Mouse (Mus musculus) CH12.LX (cell line): ENCODE data around the gene Mal. TPM values are rescaled to one million over a fixed set of nuclear protein-coding genes. Genes with fewer than 3 reads are reported as not detected.

Experiments
- DNase-seq: peaks from one replicate; pipeline ENCODE4 v3.0.0-alpha.2; 2013; ENCODE audit errors: extremely low read depth
- H3K27ac ChIP-seq: 2 replicates; pipeline ENCODE4 v1.5.1; 2012; ENCODE audit warnings: low read depth, mild to moderate bottlenecking, control low read depth, moderate library complexity; ENCODE audit not compliant: insufficient read depth
- H3K27me3 ChIP-seq: replicated peaks from 2 replicates; pipeline ENCODE3; 2012; ENCODE audit warnings: inconsistent platforms
- H3K36me3 ChIP-seq, 2 experiments: replicated peaks in 1 of 2; 2 replicates each; pipeline versions ENCODE3 to v1.6.1; 2012; ENCODE audit warnings: inconsistent platforms in 1 of 2, low read length in 1 of 2, mild to moderate bottlenecking in 1 of 2, mixed read lengths in 1 of 2, moderate library complexity in 1 of 2; ENCODE audit not compliant: control insufficient read depth in 1 of 2, insufficient read depth in 1 of 2
- H3K4me1 ChIP-seq, 2 experiments: 2 replicates each; pipeline ENCODE4 v1.6.1; 2012; ENCODE audit warnings: inconsistent platforms in 1 of 2, moderate library complexity in 1 of 2; ENCODE audit not compliant: insufficient read depth in 2 of 2, control insufficient read depth in 1 of 2
- H3K4me2 ChIP-seq: 2 replicates; pipeline ENCODE4 v1.6.1; 2012; ENCODE audit warnings: low read depth, mild to moderate bottlenecking, control low read depth; ENCODE audit not compliant: poor library complexity, insufficient read depth, severe bottlenecking
- H3K4me3 ChIP-seq, 3 experiments: fragments of 150-350 bp in 1 of 3; sonication (generic) in 1 of 3; replicated peaks in 1 of 3; 2 replicates each; pipeline versions ENCODE3 to v1.5.1; 2011 to 2012; ENCODE audit warnings: low read depth in 2 of 3, low read length in 2 of 3, mild to moderate bottlenecking in 2 of 3, moderate library complexity in 2 of 3, control low read depth in 1 of 3, improper control_type of control experiment in 1 of 3, inconsistent platforms in 1 of 3, mixed read lengths in 1 of 3; ENCODE audit not compliant: poor library complexity in 1 of 3
- H3K79me2 ChIP-seq: replicated peaks from 2 replicates; pipeline ENCODE4 v1.6.1; 2012; ENCODE audit warnings: mild to moderate bottlenecking, moderate library complexity; ENCODE audit not compliant: control insufficient read depth, poor library complexity, insufficient read depth, severe bottlenecking; ENCODE audit errors: extremely low read depth
- H3K9ac ChIP-seq: 2 replicates; pipeline ENCODE4 v1.6.1; 2012; ENCODE audit warnings: low read depth, mild to moderate bottlenecking, control low read depth, moderate library complexity; ENCODE audit not compliant: insufficient read depth
- H3K9me3 ChIP-seq: replicated peaks from 2 replicates; pipeline ENCODE3; 2012; ENCODE audit warnings: low read length, inconsistent platforms, mixed read lengths
- BHLHE40 ChIP-seq: IDR thresholded peaks from 2 replicates; pipeline ENCODE4 v1.6.1; 2011; ENCODE audit warnings: mild to moderate bottlenecking, low read depth, low read length, improper control_type of control experiment
- CHD1 ChIP-seq: IDR thresholded peaks from 2 replicates; pipeline ENCODE4 v1.6.1; 2012; ENCODE audit warnings: low read depth, low read length, improper control_type of control experiment, inconsistent platforms
- CHD2 ChIP-seq: IDR thresholded peaks from 2 replicates; pipeline ENCODE4 v1.6.1; 2011; ENCODE audit warnings: low read length, improper control_type of control experiment
- CTCF ChIP-seq, 2 experiments: IDR thresholded peaks in 1 of 2; conservative IDR thresholded peaks in 1 of 2; 2 replicates each; pipeline ENCODE4 v1.5.1; 2011 to 2012; ENCODE audit warnings: low read depth in 2 of 2, low read length in 2 of 2, improper control_type of control experiment in 1 of 2, inconsistent platforms in 1 of 2, mild to moderate bottlenecking in 1 of 2, moderate library complexity in 1 of 2
- E2F4 ChIP-seq: IDR thresholded peaks from 2 replicates; pipeline ENCODE4 v1.6.1; 2011; ENCODE audit warnings: low read depth, low read length, improper control_type of control experiment; ENCODE audit not compliant: insufficient replicate concordance
- ELF1 ChIP-seq: IDR thresholded peaks from 2 replicates; pipeline ENCODE4 v1.6.1; 2014; ENCODE audit warnings: low read depth, mild to moderate bottlenecking, inconsistent platforms, low read length, improper control_type of control experiment
- ETS1 ChIP-seq: conservative IDR thresholded peaks from 2 replicates; pipeline ENCODE4 v1.6.1; 2012; ENCODE audit warnings: low read depth, mild to moderate bottlenecking, inconsistent platforms, low read length, improper control_type of control experiment, moderate library complexity
- GABPA ChIP-seq: IDR thresholded peaks from 2 replicates; pipeline ENCODE4 v1.6.1; 2012; ENCODE audit warnings: low read depth, low read length, improper control_type of control experiment, inconsistent platforms; ENCODE audit not compliant: insufficient replicate concordance
- HCFC1 ChIP-seq: IDR thresholded peaks from 2 replicates; pipeline ENCODE4 v1.6.1; 2012; ENCODE audit warnings: low read depth, mild to moderate bottlenecking, inconsistent platforms, low read length, improper control_type of control experiment
- IRF4 ChIP-seq: IDR thresholded peaks from 2 replicates; pipeline ENCODE4 v1.6.1; 2014; ENCODE audit warnings: low read depth, mild to moderate bottlenecking, inconsistent platforms, low read length, improper control_type of control experiment
- JUND ChIP-seq: conservative IDR thresholded peaks from 2 replicates; pipeline ENCODE4 v1.6.1; 2011; ENCODE audit warnings: low read depth, low read length, improper control_type of control experiment
- KAT2A ChIP-seq: IDR thresholded peaks from 2 replicates; pipeline ENCODE4 v1.6.1; 2012; ENCODE audit warnings: low read length, improper control_type of control experiment, inconsistent platforms; ENCODE audit not compliant: insufficient replicate concordance
- MAFK ChIP-seq: IDR thresholded peaks from 2 replicates; pipeline ENCODE4 v1.6.1; 2011; ENCODE audit warnings: low read length, improper control_type of control experiment; ENCODE audit not compliant: insufficient replicate concordance
- MAX ChIP-seq: IDR thresholded peaks from 2 replicates; pipeline ENCODE4 v1.6.1; 2011; ENCODE audit warnings: low read length, improper control_type of control experiment
- MAZ ChIP-seq: IDR thresholded peaks from 2 replicates; pipeline ENCODE4 v1.6.1; 2012; ENCODE audit warnings: low read depth, mild to moderate bottlenecking, inconsistent platforms, low read length, improper control_type of control experiment, moderate library complexity
- NRF1 ChIP-seq: IDR thresholded peaks from 2 replicates; pipeline ENCODE4 v1.6.1; 2014; ENCODE audit warnings: low read depth, mild to moderate bottlenecking, inconsistent platforms, low read length, improper control_type of control experiment, moderate library complexity
- PAX5 ChIP-seq: IDR thresholded peaks from 2 replicates; pipeline ENCODE4 v1.6.1; 2012; ENCODE audit warnings: low read length, inconsistent platforms, mixed read lengths
- POLR2A ChIP-seq: IDR thresholded peaks from 2 replicates; pipeline ENCODE4 v1.6.1; 2011; ENCODE audit warnings: low read depth, mild to moderate bottlenecking, improper control_type of control experiment, low read length
- POLR2AphosphoS2 ChIP-seq: IDR thresholded peaks from 2 replicates; pipeline ENCODE4 v1.6.1; 2011; ENCODE audit warnings: low read depth, low read length, improper control_type of control experiment
- SIN3A ChIP-seq: IDR thresholded peaks from 2 replicates; pipeline ENCODE4 v1.6.1; 2012; ENCODE audit warnings: low read length, improper control_type of control experiment, inconsistent platforms
- SMC3 ChIP-seq: IDR thresholded peaks from 2 replicates; pipeline ENCODE4 v1.6.1; 2011; ENCODE audit warnings: low read depth, low read length, improper control_type of control experiment
- TCF12 ChIP-seq: IDR thresholded peaks from 2 replicates; pipeline ENCODE4 v1.6.1; 2014; ENCODE audit warnings: low read depth, mild to moderate bottlenecking, inconsistent platforms, low read length, improper control_type of control experiment
- UBTF ChIP-seq: IDR thresholded peaks from 2 replicates; pipeline ENCODE4 v1.6.1; 2012; ENCODE audit warnings: low read depth, mild to moderate bottlenecking, inconsistent platforms, low read length, improper control_type of control experiment, moderate library complexity
- USF1 ChIP-seq: IDR thresholded peaks from 2 replicates; pipeline ENCODE4 v1.6.1; 2014; ENCODE audit warnings: low read depth, mild to moderate bottlenecking, inconsistent platforms, low read length, improper control_type of control experiment
- USF2 ChIP-seq: conservative IDR thresholded peaks from 2 replicates; pipeline ENCODE4 v1.6.1; 2011; ENCODE audit warnings: low read depth, low read length, improper control_type of control experiment
- ZKSCAN1 ChIP-seq: IDR thresholded peaks from 2 replicates; pipeline ENCODE4 v1.6.1; 2012; ENCODE audit warnings: low read depth, inconsistent platforms, low read length, improper control_type of control experiment, borderline replicate concordance
- ZMIZ1 ChIP-seq: IDR thresholded peaks from 2 replicates; pipeline ENCODE4 v1.6.1; 2012; ENCODE audit warnings: low read depth, mild to moderate bottlenecking, inconsistent platforms, low read length, improper control_type of control experiment
- ZNF384 ChIP-seq: IDR thresholded peaks from 2 replicates; pipeline ENCODE4 v1.6.1; 2012; ENCODE audit warnings: low read depth, low read length, improper control_type of control experiment, inconsistent platforms
- dilution Hi-C: fragments of 300-500 bp; cut with MboI; formaldehyde crosslinking; loops from 2 replicates; pipeline ENCODE4 v1.14.3; 2020; ENCODE audit warnings: low sequenced_read_pairs; ENCODE audit not compliant: extremely low pct_unique_long_range_greater_than_20kb, extremely low pct_ligation_motif_present
- in situ Hi-C: fragments of 300-500 bp; cut with MboI; formaldehyde crosslinking; loops from 3 replicates; pipeline ENCODE4 v1.14.3; 2019; ENCODE audit warnings: low sequenced_read_pairs, low pct_ligation_motif_present, low pct_unique_long_range_greater_than_20kb, mixed read lengths
- polyA plus RNA-seq: library from polyadenylated mRNA; unstranded; fragments of >175 nt; gene quantifications from 2 replicates; pipeline ENCODE4 v1.2.1, GENCODE M21; 2012; ENCODE audit warnings: low read depth; ENCODE audit not compliant: insufficient read length
- total RNA-seq, 2 experiments: library from RNA; depleted of rRNA; stranded (reverse); fragments of 300-350 nt in 1 of 2; fragments of >200 nt in 1 of 2; gene quantifications; 2 replicates each; pipeline ENCODE4 v1.2.3; 2012 to 2014

The Mal gene
- total and polyA plus RNA-seq, 3 experiments, result not detected

DNA sequence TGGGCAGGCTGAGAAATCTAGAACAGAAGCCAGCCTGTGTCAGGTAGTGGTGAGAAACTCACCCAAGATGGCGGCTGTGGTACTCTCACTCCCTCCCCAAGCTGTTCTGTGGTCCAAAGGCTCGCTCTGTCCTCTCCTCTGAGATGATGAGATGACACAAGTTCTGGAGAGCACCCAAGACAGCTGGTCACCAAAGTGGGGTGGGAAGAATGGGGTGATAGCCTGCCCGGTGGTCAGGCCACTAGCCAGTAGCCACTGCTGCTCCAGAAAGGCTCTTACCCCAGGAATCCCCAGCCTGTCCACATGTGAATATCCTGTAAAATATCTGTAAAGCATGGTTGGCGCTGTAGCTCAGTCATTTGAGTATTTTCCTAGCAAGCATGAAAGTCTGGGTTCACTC, 44.2 kb downstream of the Mal start:
- TF ChIP-seq USF1 (no peak), IRF4 (no peak), TCF12 (no peak), ZKSCAN1 (no peak), ZNF384 (no peak), POLR2AphosphoS2 (no peak), CHD1 (no peak), UBTF (no peak), SMC3 (no peak), ZMIZ1 (no peak), POLR2A (no peak), CTCF (conservative IDR thresholded peaks at IDR 0.05 in 1 of 2, IDR thresholded peaks at IDR 0.05 in 1 of 2; ENCODE audit: low read depth in 2 of 2, low read length in 2 of 2) (no peak), NRF1 (no peak), USF2 (no peak), PAX5 (no peak), HCFC1 (no peak), SIN3A (no peak), JUND (no peak), MAFK (no peak), MAX (no peak)
- TF ChIP-seq, all 38 proteins: peak for 0
- H3K79me2 ChIP-seq, result no peaks in the 10 kb centered on the region
- peaks cover 0 to 8% of the 10 kb centered on the region in 2 experiments for H3K36me3 ChIP-seq
- no peak overlapping the region for H3K4me3 ChIP-seq
- dilution Hi-C loops (no loop called here), in situ Hi-C loops (loop anchor here (10.0 kb wide), 1 partner anchor 73 kb away; no protein-coding TSS in a partner anchor)
- H3K27me3 ChIP-seq, result no peaks in the 10 kb centered on the region
- H3K9me3 ChIP-seq, result no peaks in the 10 kb centered on the region
- no peak overlapping the region for H3K9ac ChIP-seq
- H3K4me1 ChIP-seq, result 0 out of 4 replicates have a peak, but pooled peaks cover 0 to 4% of the 10 kb centered on the region in 2 experiments
- H3K4me2 ChIP-seq, result no peak overlapping the region
- H3K27ac ChIP-seq, result no peak overlapping the region
- DNase-seq, result no peak

DNA sequence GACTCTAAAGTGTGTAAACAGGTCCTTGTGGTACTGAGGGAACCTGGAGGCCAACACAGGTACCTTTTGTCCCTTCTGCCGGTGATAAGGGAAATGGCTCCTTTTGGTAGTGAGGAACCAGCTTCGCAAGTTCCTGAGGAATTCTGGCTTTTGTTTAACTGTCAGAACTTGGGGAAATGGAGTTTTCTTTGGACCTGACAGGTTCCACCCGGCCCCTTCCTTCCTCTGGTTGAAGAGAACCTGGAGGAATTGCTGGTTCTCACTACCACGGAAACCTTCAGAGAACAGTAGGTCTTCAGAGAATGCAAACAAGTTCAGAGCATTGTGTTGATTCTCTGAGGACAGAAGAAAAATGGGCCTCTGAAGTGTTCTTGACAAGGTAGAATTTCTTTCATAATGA, 45.1 kb downstream of the Mal start:
- Histone ChIP-seq H3K36me3 (peaks cover 3 to 15% of the 10 kb centered on the region in 2 experiments), H3K4me2 (no peak overlapping the region), H3K9me3 (no peaks in the 10 kb centered on the region), H3K27me3 (no peaks in the 10 kb centered on the region), H3K79me2 (no peaks in the 10 kb centered on the region), H3K9ac (no peak overlapping the region), H3K27ac (no peak overlapping the region), H3K4me3 (no peak overlapping the region), H3K4me1 (0 out of 4 replicates have a peak, but pooled peaks cover 0 to 4% of the 10 kb centered on the region in 2 experiments)
- TF ChIP-seq BHLHE40 (no peak), CHD1 (no peak), GABPA (no peak), SIN3A (no peak), ETS1 (no peak), E2F4 (no peak), MAZ (no peak), KAT2A (no peak), CTCF (conservative IDR thresholded peaks at IDR 0.05 in 1 of 2, IDR thresholded peaks at IDR 0.05 in 1 of 2; ENCODE audit: low read depth in 2 of 2, low read length in 2 of 2) (no peak), ELF1 (no peak), UBTF (no peak), USF2 (no peak), TCF12 (no peak), JUND (no peak), SMC3 (no peak), ZKSCAN1 (no peak), MAFK (no peak), USF1 (no peak), CHD2 (no peak)
- in situ Hi-C loops, result loop anchor here (10.0 kb wide), 1 partner anchor 73 kb away; no protein-coding TSS in a partner anchor
- DNase-seq, result no peak
- dilution Hi-C loops, result no loop called here
